Mouse (Mus musculus): Measurements from ENCODE around the gene Schip1.

- no peak for TF ChIP-seq CTCF (IDR thresholded peaks at IDR 0.05; ENCODE audit: low read depth)
- TF ChIP-seq EP300 (optimal IDR thresholded peaks at IDR 0.05): no peak
Observed at GRCm38 (mm10) chr3:68621971-68622370, 557.4 kb downstream of the Schip1 start.

All from stomach, postnatal 0 days (tissue).